Mouse (Mus musculus) MN1 (cell line): ENCODE results near the gene Tnfsf14.

ENCODE experiments used
- DNase-seq: peaks from one replicate; pipeline ENCODE4 v3.0.0-alpha.2; 2016; ENCODE audit warnings: low spot score

Tnfsf14 gene

DNA sequence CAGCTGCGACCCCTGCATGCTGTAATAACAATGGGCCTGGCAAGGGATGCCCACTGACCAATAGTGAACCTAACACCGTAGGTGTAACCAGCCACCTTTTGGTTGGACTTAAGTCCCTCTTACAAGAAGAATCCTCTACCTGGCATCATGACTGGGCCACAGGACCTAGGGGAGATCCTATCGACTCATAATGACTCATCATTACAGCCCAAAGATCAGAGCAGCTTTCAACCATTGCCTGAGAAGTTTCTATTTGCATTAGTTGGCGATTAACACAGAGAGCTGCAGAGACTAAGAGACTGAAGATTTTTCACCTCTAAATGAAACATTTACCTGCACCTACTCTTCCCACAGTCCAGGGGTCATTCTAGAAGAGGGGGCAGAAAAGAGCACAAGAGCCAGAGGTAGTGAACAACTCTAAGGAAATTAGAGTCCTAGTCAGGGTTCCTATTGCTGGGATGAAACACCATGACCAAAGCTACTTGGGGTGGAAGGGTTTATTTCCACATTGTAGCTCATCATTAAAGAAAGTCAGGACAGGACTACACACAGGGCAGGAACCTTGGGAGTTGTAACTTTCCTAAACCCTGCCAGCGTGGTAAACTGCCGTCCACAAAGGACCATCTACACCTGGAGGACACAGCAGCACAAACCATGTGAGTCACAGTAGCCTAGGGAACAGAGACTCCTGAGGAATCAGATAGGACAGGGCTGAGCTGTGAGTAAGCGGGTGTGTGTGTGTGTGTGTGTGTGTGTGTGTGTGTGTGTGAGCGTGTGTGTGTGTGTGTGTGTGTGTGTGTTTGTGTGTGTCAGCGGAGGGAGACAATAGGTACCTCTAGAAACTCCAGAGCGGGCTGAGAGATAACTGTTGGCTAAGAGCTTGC, 8.1 kb upstream of the Tnfsf14 start:
- no peak for DNase-seq

DNA sequence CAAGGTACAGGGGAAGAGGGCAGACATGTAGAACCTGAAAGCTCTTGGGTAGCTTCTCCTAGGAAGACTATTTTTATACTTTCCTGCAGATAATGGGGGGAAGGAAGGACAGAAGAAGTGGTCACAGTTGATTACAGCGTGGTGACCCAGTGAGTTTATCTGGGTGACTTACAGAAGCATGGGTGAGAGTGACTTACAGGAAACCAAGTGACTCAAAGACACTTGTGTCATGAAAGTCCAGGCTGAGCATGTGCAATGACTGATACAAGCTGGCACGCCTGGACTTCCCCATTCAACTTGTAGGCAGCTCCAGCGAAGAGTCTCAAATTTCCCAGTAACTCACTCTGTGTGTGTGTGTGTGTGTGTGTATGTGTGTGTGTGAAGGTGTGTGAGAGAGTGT, 4.3 kb upstream of the Tnfsf14 start:
- DNase-seq: no peak

DNA sequence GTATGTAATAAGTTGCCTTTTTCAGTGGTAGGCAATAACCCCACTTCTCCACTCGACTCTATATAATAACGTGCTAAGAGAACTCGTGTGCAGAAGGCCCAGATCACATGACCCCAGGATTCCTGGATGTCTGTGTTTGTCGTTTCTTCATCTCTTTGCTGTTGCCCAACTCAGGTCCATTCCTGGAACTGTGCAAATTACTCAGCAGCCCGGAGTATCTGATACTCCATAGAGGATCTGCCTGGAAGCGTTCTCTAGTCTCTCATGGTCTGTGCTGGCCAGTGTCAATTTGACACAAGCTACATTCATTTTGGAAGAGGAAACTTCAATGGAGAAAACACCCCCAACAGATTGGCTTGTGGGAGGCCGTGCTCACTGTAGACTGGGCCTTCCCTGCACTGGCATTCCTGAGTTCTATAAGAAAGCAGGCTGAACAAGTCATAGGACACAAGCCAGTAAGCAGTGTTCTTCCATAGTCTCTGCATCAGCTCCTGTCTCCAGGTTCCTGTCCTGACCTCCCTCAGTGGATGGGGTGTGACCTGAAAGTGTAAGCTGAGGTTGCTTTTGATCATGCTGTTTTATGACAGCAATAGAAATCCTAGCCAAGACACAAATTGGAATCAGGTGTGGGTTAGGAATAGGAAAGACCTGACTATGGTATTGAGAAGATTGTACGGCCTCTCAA, 1.5 kb upstream of the Tnfsf14 start:
- no peak for DNase-seq

DNA sequence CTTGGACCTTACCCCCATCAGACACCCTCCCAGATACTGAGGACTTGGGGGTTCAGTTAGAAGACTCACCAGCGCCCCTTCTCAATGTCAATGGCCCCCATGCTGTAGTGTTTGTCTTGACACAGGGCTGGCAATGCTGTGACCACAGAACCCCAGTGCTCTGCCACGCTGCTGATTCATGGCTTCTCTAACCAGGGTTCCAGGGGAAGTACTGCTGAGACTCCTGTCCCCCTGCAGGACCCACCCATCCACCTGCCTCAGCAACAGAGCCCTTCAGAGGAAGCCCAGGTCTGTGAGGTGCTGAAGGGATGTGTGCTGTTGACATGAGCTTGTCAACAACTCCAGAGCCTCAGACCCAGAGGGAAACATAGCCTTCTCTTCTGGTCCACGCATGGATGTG, 794 bp upstream of the Tnfsf14 start:
- no peak for DNase-seq

DNA sequence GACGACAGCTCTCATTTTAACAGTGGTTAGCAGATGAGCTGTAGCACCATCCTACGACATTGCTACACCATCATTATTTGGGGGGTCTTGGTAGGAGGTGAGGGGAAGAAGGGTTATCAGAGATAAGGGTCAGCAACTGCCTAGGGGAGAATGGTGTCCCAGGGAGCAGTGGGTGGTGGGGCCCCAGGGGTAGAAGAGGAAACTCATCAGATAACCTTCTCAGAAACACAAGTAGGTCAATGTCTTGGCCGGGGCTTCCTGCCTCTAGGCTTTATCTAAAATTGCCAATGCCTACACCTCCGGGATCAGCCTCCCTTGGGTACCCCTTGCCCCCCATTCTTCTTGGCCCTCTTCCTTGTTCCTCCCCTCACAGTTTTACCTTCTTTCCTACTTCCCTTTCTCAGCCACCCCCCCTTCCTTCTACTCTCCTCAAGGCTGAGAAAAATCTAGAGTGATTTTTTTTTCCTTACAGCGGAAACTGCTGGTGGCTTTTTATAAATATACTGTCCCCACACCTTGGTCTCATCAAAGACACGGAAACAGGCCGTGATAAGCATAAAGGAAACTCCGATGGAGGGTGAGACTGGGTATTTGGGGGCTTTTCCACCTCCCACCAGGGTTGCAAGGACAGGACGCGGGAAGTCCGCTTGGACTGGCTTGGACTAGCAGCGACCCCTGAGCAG, 5.3 kb downstream of the Tnfsf14 start:
- no peak for DNase-seq

DNA sequence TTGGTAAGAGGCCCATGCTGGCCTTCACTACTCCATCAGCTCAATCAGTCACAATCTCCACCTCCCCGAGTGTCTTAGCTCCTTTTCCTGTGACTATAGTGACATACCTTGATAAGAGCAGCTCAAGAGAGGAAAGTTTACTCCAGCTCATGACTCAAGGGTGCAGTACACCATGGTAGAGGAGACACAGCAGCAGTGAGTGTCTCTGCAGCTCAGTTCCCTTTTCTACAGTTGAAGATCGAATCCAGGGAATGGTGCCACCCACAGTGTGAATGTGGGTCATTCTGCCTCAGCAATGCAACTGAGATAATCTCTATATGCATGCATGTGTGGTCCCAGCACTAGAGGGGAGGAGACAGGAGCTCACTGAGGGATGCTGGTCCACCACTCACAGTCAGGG, 8.3 kb downstream of the Tnfsf14 start:
- DNase-seq: no peak

DNA sequence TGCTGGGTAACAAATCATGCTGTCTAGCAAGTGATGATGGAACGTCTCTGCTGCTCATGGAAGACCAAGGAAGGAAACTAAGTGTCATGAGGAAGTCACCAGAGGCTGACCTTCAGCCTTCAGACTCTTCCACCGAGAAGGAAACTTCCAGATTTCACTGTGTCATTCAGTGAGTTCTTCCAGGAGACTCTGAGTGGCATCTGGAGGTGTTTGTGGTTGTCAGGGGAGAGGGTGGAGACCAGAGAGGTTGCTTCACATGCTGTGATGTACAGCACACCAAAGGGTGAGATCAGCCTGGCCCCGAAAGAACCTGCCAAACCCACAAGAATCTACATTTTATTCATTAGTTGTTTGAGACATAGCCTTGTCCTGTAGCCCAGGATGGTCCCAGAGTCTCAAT, 11.1 kb downstream of the Tnfsf14 start:
- DNase-seq: no peak

DNA sequence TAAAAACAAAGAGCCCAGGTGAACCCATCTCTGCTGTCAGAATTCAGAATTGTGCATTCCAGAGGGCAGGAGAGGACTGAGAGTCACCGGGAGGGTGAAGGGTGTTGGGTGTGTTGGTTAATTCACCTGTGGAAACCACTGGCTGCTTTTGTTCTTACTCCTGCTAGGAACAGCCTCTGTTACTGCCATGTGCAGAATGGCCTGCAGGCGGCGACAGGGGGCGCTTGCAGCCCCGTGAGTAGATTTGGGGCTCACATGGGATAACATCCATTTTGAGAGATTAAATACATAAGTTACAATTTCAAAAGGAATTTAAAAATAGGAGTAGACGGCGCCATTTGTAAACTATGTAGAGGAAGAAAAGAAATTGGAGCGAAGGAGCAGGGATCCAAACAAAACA, 13.6 kb downstream of the Tnfsf14 start:
- DNase-seq: no peak

DNA sequence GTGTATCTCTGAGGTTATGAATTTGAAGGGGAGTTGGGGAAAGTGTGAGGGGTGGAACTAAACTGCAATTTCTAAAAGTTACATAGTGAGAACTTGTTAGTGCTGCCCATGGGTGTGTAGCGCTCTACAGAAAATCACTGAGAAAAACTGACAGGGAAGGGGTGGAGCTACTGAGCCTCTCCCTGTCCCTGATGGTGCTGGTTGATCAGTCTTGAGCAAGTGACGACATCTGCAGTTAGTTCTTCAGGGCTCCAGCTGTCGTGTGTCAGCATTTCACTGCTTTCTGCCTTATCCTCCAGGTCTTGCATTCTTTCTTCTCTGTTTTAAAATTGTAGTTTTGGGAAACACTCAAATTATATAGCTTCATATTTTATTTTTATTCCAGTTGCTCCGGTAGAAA, 20.6 kb downstream of the Tnfsf14 start:
- DNase-seq: no peak

DNA sequence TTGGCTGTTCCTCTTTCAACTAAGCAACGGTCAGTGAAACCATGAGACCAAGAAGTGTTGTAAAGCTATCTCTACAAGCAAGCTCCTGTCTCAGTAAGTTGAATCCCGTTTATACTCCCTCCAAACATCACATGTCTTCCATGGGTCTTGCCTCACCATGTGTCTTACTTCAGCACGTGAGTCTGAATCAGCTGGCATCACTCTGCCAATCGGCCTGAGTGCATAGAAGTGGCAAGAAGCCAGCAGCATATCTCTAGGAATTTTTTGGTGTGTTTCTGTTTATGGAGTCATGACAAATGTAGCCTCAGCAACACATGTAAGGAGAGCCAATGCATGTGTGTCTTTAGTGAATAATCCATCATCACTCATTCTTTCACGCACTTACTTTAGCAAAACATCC, 21.6 kb downstream of the Tnfsf14 start:
- no peak for DNase-seq

DNA sequence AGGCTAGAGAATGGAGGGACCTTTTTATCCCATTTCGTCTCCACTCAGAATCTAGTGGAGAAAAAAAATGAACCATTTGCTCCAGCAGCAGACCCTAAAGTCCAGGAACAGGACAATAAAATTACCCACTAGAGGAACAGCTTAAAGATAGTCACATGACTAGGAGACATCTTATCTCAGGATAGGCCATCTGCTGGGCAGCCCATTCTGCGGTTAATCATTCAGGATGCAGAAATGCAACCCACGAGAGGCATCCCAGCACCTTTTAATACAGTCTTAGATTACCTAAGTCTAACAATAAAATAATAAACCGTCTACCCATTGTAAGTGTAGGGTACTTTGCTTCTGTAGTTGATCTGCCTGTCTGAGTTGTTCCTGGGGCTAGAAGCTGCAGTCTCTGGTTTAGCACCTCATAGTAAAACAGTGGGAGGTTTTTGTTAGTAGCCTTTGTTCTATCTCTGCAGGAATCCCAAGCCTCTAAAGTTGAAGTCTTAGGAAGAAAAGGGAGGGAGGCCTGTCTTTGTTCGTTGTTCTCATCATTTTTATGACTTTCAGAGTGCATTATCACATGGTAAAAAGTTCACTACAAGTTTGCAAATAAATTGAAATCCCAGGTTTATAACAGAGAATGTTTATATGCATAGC, 23.2 kb downstream of the Tnfsf14 start:
- DNase-seq: no peak

DNA sequence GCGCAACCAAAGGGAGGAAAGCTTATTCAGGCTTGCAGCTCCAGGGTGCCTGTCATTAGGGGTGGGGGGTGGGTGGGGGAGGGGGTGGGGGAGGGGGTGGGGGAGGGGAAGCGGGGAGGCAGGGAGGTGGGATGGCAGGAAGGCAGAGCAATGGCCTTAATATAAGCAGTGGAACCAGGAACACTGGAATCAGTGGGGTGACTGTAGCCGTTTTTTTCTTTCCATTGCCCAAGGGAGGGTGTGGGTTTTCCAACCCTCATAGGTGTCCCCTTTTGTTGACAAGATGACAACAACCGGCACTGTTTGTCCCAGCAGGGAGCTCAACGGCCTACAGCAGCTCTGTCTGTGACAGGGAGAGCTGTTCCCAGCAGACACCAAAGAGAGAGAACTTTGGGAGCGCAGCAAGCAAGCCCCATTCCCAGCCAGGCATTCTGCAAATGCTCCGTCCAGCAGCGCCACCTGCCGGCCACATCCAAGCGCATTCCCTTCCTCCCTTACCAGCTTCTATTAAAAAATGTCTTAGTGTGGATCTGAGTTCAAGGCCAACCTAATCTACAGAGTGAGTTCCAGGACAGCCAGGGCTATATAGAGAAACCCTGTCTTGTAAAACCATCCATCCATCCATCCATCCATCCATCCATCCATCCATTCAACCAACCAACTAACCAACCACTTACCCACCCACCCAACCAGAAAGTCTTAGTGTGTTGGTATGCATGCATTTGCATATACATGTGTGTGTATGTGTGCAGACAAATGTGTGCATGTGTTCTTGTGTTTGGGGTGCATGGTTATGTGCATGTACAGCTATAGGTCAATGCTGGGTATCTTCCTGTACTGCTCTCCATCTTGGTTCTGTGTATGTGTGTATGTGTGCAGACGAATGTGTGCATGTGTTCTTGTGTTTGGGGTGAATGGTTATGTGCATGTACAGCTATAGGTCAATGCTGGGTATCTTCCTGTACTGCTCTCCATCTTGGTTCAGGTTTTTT, 26.9 kb downstream of the Tnfsf14 start:
- peak; percentile 78 for DNase-seq

DNA sequence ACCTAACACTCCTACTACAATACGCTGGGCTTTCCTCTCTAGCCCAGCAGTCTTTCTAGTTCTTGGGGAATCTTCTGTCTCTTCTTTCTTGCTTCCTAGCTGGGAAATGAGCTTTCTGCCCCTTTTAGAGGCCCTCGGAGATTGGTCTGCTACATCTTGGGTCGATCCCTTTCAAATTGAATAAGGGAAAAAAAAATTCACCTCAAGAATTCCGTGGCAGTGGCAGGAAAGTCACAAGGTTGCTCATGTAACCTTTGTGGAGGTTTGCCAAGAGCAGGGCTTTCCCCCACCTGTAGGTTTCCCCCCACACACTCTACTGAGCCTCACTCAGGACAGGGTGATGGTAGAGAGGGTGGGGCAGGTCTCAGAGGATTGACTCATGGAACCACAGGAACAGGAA, 40.2 kb downstream of the Tnfsf14 start:
- DNase-seq: no peak

DNA sequence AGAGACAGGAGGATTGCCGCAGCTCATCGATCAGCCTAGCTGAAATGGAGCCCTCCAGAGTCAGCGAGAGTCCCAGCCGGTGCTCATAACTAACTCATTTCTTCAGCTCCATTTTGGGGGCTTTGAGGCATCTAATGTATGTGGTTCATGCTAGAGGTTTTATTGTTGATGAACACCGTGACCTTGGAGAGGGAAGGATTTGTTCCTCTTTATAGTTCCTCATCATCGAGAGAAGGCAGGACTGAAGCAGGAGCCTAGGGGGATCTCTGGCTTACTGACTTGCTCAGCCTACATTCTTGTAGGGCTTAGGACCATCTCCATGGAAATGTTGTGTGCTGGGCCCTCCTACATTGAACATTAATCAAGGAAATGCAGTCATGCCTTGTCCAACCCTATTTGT, 41.0 kb downstream of the Tnfsf14 start:
- DNase-seq: no peak

DNA sequence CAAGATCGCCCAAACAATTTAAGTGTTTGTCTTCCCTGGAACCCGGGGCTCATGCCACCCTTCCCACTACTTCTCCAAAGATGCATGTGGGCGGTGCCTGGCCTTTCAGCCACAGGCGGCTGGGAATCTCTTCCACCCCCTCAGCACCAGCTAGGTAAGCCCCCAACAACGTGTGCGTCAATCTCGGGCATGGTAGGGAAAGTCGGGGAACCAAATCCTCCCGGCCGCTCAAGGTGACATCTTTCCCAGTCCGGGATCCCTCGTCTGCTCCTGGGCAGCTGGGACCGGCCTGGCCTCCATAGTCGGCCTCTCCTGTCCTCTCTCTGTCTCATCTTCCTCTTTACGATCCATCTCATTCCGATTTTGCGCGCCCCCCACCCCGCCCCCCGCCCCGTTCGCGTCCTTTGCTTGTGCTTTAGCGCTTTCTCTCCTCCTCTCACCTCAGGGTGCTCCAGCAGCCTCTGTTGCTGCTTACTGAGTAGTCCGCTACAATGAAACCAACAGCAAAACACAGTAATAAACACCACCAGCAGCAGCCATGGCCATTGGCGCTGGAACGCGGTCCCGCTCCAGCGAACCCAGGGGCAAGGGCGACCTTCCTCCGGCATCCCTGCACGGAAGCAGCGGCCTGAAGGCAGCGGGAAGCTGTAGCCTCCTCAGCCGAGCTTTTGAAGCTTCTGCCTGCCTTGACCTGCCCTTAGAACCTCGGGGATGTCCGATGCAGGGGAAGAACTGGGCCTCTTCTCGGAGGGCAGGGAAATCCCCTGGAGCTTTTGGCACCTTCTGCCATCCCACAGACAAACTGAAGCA, 44.8 kb downstream of the Tnfsf14 start, which contains the start of gene Cd70:
TSS of gene Cd70 (minus strand) at position 784 of the 810 bp plus-strand sequence.
- DNase-seq: no peak

DNA sequence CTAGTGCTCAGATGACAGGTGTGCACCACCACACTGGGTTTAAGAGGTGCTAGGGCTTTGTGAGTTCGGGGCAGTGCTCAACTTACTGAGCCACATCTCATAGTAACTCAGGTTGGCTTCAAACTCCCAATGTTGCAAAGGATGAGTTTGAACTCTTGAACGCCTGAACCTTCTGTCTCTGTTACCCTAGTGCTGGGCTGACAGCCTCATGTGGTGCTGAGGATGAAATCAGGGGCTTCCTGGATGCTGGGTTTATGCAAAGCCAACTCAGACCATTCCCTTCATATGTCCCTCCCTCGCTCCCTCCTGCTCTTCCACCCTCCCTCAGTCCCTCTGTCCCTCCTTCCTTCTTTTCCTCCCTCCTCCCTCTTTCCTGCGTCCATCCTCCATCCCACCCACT, 45.6 kb downstream of the Tnfsf14 start:
- no peak for DNase-seq

DNA sequence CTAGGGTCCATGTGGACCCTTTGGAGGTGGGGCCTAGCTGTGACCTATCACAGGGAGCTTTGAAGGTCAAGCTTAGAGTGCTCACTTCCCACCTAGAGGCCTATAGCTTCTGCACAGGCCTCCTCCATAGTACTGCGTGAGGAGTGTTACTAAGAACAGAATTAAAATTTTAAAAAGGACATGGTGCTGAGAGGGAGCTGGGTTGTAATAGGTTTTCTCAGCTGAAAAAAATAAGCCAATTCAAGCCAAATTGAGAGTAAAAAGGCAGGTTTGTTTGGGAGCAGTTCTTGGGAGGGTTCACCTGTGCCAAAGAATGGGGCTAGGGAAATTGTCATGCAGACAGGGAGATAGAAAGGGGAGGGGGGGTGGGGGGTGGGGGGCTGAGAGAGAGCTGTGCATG, 48.9 kb downstream of the Tnfsf14 start:
- no peak for DNase-seq

DNA sequence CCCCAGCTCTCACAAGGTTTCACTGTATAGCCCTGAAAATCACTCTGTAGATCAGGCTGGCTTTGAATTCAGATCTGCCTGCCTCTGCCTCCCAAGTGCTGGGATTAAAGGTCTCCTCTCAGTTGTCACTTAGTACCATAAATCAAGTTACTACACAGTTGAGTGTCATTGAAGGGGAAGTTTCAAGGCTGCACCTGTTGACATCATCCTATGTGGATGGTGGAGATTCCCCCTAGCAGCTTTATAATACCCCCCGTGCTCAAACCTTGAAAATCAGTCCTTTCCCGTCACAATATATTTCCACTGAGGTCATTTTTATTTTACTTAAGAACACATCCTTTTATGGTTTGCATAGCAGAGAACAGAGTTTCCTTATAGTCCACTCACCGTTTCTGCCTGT, 50.3 kb downstream of the Tnfsf14 start:
- DNase-seq: no peak

DNA sequence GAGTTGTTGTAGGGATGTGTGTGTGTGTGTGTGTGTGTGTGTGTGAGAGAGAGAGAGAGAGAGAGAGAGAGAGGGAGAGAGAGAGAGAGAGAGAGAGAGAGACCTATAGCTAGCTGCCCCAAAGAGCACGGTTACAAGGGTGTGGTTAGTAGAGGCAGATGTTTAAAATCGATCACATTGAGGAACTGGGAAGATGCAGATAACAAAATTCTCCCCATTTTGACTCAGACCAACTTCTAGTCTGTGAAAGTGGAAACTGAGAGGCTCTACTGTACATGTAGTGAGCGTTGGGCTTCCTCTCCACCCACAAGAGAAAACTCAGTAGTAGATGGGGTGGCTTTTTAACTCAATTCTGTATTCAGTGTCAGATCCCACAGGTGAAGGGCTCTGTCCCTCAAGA, 54.3 kb downstream of the Tnfsf14 start:
- no peak for DNase-seq
